Mouse (Mus musculus) layer of hippocampus, adult 2 months (tissue): ENCODE measurements around the gene Ssna1. TPM values are rescaled to one million over a fixed set of nuclear protein-coding genes. Genes with fewer than 3 reads are reported as not detected.
A peak's percentile ranks its signal among the peaks of the same experiment; 100 is the strongest.

ENCODE experiments used
- DNase-seq, 2 experiments: peaks; one replicate each; pipeline ENCODE4 v3.0.0; 2022; ENCODE audit warnings: low spot score in 2 of 2
- H3K27ac ChIP-seq: fragments of 200-600 bp; 2 replicates; pipeline ENCODE4 v1.8.1; 2022
- H3K4me3 ChIP-seq: fragments of 200-600 bp; 2 replicates; pipeline ENCODE4 v1.8.1; 2022; ENCODE audit warnings: mild to moderate bottlenecking
- CTCF ChIP-seq: fragments of 200-600 bp; conservative IDR thresholded peaks from 2 replicates; pipeline ENCODE4 v1.8.1; 2022; ENCODE audit warnings: antibody characterized with exemption, mild to moderate bottlenecking, moderate library complexity
- total RNA-seq, 2 experiments: library from RNA; stranded (reverse); gene quantifications; 2 replicates each; pipeline ENCODE4 v1.2.3; 2021

Gene Ssna1
- total RNA-seq, 2 experiments from 2014 or later, result 64.5 to 69.3 TPM

DNA sequence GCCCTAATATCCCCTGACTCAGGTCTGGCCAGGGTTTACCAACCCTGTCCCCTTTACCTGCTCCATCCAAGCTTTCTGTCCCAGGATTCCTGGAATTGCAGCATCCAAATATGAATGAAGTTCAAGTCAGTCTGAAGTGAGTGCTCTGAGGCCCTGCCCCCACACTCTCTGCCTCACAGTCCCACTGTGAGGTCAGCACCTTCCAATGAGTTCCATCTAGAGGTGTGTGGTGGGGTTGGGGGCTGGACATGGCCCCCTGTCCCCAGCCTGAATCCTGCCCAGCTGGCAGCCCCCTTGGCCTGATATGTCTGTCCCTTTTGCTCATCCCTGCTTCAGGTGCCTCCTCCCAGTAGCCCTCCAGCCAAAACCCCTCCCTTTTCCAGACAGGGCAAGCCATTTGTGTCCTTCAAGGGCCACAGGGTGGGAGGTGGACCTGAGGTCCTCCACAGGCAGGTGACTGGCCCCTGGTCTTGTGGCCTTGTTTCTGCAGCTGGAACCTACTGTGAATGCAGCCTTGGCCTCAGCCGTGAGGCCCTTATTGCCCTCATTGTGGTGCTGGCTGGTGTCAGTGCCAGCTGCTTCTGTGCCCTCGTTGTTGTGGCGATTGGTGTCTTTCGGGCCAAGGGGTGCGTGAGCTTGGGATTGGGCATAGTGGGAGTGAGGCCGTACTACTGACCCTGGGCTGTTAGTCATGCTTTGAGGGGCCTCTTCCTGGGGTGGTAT, 15.8 kb upstream of the Ssna1 start, which contains the start of gene Tmem210:
Gene Tmem210 (plus strand): TSS at position 219 of the 723 bp plus-strand sequence.
- peak in 1 of 2 experiments; percentile 13 for DNase-seq
- peak within 1 kb of the TSS; percentile 92 for H3K27ac ChIP-seq

DNA sequence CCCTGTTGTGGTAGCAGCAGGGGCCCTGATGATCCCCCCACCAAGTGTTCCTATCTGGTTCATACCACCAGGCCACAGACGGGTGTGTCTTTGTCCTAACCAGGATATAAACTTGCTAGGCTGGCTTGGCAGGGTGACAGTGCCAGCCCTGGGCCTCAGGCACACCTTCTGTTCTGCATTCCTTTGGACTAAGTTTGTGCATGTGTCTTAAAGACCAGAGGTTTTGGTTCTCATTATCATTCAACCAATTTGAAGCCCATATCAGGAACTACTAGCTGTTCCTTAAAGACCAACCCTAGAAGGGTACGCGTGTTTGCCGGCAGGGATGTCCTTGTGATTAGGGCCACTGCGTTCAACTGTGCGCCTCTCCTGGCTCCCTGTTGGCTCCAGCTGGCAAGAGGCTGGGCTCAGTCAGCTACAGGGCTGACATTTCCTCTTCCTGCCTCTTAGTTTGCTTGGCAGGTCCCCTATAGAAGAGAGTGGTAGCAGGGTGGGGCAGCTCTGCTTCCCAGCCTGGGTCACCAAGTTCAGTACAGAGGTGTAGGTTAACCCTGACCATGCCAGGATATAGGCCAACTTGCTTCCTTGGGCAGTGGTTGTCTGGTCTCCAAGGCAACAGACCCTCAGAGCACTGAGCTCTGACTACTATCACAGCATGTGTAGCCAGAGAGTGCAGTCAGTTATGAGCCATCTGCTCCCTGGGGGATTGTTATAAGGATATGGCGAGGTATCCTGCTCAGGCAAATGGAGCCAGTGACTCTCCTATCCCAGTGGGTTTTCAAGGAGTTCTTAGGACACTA, 14.8 kb upstream of the Ssna1 start:
- TF ChIP-seq CTCF, result no peak
- H3K27ac ChIP-seq, result peak overlapping the region; percentile 92
- DNase-seq, result peak in 1 of 2 experiments; percentile 52
- H3K4me3 ChIP-seq, result no peak overlapping the region

More for the DNA sequence above, 15.8 kb upstream of the Ssna1 start, which contains the start of gene Tmem210:
- no peak within 1 kb of the TSS for H3K4me3 ChIP-seq
- no peak for TF ChIP-seq CTCF

DNA sequence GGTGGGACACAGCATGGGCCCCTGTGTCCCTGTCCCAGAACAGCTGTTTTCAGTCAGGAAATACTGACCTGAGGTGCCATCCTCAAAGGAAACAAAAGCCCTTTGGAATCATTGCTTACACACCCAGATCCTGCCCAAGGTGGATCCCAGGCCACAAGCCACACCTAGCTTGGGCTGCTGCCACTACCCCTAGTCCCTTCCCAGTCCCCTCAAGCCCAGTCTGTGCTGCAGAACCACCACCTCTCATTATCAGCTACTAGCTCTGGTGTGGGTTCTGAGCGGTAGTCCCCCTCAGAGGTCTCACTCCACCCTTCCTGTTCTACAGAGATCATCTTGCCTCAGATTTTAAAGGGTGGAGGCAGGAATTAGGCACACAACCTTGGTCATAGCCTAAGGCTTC, 14.1 kb upstream of the Ssna1 start:
- no peak for DNase-seq
- Histone ChIP-seq H3K27ac (peak overlapping the region; percentile 92), H3K4me3 (no peak overlapping the region)
- TF ChIP-seq CTCF, result no peak

DNA sequence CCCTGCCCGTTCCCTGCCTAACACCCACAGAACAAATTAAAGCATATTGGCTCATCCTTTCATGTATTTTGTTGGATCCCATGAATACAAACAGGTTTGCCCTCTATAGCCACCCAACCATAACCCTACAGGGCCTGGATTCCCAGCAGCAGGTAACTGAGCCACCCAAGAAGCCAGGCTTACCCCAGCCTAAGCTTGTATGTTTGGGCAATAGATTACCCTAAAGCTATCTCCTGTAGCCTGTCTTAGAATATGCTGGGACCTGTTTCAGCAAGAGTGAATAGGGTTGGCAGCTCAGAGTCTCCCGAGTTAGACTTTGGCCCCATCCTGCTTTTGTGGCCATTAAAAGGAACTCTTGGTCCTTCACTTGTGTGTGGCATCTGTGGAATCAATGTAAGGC, 13.3 kb upstream of the Ssna1 start:
- Histone ChIP-seq H3K4me3 (no peak overlapping the region), H3K27ac (peak overlapping the region; percentile 23; the same call in 1 of the 2 replicates)
- TF ChIP-seq CTCF, result no peak
- DNase-seq, result no peak

DNA sequence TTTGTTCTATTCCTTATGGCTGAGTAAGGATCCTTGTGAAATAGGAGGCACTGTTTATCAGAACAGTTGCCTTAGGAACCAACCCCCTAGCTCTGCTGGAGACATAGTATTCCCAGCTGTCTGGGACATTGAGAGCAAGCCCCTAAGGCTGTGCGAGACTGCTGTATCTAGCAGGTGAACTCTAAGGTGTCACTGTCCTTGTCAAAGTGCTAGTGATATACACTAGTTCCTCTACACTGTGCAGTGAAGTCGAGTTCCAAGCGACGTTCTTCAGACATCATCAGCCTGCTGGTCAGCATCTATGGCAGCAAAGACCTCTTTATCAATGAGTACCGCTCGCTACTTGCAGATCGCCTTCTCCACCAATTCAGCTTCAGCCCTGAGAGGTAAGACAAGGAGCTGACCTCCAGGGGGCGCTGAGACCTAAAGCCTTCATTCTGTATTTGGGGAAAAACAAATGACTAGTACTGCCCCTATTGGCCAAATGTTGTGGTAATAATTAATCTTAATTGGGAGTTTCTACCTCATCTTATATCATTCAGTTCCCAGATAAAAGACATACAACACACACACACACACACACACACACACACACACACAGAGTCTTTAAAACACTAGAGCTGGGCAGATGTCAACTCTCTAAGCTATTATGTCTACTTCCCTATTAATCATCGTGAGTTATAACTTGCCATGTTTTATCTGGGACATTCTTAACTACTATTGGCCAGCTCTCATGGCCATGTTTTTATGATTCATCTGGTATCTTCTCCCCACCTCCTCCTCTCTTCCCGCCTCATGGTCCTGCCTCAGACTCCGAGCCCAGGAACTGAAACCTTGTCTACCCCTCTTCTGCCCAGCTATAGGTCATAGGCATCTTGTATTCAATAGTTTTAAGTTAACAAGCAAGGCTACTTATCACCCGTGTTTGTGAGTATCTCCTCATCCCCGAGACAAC, 7.0 kb upstream of the Ssna1 start:
- peak; percentile 91 for TF ChIP-seq CTCF
- H3K4me3 ChIP-seq, result no peak overlapping the region
- peak; percentile 86 to 90 for DNase-seq
- no peak overlapping the region for H3K27ac ChIP-seq

DNA sequence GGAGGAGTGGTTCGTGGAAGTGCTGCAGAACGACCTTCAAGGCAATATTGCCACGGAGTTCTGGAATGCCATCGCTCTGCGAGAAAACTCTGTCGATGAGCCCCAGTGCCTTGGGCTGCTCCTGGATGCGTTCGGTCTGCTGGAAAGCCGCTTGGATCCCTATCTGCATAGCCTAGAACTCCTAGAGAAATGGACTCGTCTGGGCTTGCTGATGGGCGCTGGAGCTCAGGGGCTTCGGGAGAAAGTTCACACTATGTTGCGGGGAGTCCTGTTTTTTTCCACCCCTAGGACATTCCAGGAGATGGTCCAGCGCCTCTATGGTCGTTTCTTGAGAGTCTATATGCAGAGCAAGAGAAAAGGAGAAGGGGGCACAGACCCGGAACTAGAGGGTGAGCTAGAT, 772 bp upstream of the Ssna1 start:
- no peak for DNase-seq
- TF ChIP-seq CTCF, result no peak
- Histone ChIP-seq H3K27ac (peak overlapping the region; percentile 89; the same call in 1 of the 2 replicates), H3K4me3 (peak overlapping the region; percentile 96)

DNA sequence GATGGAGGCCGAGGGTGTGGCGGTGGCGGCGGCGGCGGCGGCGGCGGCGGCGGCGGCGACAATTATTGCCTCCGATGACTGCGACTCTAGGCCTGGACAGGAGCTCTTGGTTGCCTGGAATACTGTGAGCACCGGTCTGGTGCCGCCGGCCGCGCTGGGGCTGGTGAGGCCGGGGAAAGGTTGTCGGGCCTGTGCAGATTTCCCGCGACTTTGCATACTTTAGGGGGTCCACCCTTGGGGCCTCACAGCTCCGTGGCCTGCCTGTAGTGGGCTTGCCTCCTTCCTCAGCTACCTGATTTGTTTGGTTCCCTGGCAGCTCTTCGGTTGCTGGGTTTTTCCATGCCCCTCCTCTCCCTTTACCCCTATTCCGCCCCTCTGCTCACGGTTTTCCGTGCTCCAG, 277 bp upstream of the Ssna1 start:
- no peak for DNase-seq
- peak overlapping the region; percentile 89 for H3K27ac ChIP-seq
- no peak for TF ChIP-seq CTCF
- H3K4me3 ChIP-seq, result peak overlapping the region; percentile 96

DNA sequence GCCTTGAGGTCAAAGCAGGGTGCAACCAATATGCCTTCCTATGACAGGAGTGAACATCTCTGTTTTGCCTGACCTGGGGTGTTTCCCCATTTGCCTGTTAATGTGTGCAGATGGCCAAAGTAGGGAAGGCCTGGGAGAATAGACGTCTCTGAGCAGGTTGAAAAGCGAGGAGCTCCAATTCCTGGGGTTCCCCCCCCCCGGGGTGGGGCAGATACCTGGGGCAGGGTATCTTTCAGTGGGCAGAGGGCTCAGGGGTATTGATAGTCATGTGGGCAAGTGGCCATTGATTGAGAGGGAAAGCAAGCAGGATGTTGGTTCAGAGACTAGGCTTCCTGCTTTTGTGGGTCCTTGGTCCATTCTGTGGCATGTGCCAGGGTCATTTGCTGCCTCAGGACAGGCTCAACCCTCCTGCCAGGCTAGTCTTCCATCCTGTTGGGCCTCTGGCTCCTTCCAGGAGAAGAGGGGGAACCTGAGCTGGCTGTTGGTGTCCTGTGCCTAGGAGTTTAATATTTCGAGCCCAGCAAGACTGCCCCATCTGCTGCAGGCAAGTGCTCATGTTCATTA, 4.4 kb downstream of the Ssna1 start:
- TF ChIP-seq CTCF, result no peak
- H3K27ac ChIP-seq, result peak overlapping the region; percentile 88
- H3K4me3 ChIP-seq, result no peak overlapping the region; the same call in 1 of the 2 replicates
- DNase-seq, result no peak

DNA sequence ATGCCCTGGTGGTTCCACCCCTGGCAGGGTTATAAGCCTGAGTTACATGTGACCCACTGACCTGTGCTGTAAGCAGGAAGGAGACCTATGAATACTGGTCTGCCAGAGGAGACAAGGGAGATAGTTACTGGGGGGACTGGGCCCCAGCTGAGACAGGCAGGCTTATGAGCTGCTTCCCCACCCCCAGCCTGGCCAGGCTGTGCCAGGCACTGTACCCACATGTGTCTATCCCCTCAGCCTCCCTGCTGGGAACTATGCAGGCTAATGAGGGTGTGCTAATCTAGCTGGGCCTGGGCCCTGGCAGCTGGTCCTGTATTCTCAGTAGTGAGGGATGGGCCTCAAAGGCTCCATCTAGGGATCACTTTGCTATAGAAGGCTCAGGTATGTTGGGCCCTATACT, 5.0 kb downstream of the Ssna1 start:
- TF ChIP-seq CTCF, result no peak
- Histone ChIP-seq H3K27ac (peak overlapping the region; percentile 88), H3K4me3 (no peak overlapping the region)
- peak; percentile 34 to 38 for DNase-seq

DNA sequence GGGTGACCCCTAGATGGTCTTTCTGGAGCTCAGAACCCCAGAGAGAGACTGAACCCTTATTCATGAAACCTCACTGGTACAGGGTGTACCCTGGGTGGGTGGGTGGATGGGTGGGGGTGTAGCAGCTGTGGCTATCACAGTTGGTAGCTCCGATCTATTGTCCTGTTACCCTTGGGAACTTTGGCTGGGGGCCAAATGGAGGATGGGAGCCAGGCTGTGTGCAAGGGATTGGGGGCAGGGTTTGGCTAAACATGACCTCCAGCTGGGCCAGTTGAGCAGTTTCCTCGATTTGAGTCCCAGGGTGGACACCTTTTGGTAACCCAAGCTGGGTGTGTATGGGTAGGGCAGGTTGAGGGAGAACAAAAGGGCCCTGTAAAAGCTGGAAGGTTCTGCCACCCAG, 5.5 kb downstream of the Ssna1 start:
- H3K27ac ChIP-seq, result peak overlapping the region; percentile 88
- DNase-seq, result peak; percentile 52 to 62
- H3K4me3 ChIP-seq, result peak overlapping the region; percentile 34

DNA sequence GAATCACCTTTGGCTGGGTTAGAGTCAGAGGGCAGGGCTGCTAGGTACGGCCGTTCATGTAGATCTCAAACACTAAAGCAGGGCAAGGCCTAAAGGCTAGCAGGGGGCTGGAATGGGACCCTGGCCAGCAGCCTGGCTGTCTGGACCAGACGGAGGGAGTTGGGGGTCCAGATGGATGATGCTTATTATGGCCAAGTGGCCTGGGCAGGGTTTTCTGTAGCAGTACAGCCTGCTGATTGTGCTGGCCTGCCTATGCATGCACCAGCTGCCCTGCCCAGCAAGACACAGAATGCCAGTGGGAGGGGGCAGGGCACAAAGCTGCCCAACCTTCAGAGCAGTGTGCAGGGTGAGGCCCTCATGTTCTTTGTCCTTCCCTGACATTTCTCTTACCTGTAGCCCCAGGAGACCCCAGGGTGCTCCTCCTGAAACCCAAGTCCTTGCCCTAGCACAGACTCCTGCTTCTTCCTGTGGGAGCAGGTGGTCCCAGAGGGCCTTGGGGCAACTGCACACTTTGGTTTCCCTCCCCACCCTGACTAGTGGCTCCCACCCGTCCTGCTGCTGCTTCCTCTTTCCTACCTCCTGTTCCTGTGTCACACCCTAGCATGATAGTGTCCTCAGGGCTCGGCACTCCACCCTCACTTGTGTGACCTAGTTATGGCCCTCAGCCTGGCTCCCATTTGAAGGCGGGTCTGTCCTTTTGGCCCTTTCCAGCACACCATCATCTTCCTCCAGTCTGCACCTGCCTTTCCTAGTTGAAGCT, 6.2 kb downstream of the Ssna1 start:
- peak overlapping the region; percentile 34 for H3K4me3 ChIP-seq
- TF ChIP-seq CTCF, result no peak
- peak overlapping the region; percentile 88 for H3K27ac ChIP-seq
- DNase-seq, result peak in 1 of 2 experiments; percentile 30

More for the DNA sequence above, 5.5 kb downstream of the Ssna1 start:
- TF ChIP-seq CTCF, result no peak
